Mouse (Mus musculus): ENCODE results near the gene Gm20662.

Gm20662 gene

DNA sequence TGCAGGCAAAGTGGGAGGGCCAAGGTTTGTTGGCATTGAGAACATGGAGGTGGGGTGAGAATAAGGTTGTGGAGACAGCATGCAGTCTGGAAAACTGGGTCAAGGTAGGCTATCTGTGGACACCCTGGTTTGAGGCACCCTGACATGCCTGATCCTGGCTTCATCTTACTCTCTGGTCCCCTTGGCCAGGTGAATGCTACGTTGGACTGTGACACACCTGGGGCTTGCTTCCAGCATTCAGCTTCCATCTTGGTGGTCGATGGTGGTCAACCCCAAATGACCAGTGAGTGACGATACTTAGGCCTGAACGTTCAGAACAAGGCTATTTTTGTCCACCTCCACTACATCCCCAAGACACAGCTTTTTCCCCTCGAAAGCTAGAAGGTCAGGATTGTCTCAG, at the start of gene Gm20662:
Gm20662 (plus strand) TSS at position 301 of the 400 bp plus-strand sequence.
- WGBS = 97% methylated on average over 5 of the region's 5 CpGs

DNA sequence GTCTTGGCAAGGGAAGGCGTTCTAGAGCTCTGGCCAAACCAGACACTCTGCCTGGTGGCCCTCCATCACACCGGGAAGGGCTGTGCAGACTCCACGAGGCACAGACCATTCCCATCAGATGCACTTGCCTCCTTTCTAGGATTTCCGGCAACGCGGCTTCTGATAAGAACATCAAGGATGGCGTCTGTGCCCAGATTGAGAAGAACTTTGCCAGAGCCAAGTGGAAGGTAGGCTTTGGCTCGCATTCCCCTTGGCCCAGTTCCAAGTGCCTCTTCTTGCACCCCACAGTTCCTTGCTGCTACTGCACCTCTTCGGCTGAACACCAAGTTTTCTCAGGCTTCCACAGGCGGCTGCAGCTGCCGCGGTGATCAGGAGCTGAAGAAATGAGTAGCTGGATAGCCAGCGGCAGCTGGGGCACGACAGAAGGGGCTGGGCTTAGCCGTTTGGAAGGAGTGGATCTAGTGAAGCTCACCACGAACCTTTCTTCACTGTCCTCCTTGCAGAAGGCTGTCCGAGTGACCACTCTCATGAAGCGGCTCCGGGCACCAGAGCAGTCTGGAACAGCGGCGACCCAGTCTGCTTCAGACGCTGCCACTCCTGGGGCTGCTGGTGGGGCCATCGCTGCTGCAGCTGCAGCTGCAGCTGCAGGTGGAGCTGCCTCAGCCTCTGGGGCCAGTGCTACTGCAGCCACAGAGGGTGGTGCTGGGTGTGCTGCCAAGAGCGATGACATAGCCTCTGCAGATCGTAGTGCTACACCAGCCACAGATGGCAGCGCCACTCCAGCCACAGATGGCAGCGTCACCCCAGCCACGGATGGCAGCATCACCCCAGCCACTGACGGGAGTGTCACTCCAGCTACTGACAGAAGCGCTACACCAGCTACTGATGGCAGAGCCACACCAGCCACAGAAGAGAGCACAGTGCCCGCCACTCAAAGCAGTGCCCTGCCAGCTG, 48.6 kb upstream of the Gm20662 start:
- WGBS = 66% methylated on average over 31 of the region's 31 CpGs

DNA sequence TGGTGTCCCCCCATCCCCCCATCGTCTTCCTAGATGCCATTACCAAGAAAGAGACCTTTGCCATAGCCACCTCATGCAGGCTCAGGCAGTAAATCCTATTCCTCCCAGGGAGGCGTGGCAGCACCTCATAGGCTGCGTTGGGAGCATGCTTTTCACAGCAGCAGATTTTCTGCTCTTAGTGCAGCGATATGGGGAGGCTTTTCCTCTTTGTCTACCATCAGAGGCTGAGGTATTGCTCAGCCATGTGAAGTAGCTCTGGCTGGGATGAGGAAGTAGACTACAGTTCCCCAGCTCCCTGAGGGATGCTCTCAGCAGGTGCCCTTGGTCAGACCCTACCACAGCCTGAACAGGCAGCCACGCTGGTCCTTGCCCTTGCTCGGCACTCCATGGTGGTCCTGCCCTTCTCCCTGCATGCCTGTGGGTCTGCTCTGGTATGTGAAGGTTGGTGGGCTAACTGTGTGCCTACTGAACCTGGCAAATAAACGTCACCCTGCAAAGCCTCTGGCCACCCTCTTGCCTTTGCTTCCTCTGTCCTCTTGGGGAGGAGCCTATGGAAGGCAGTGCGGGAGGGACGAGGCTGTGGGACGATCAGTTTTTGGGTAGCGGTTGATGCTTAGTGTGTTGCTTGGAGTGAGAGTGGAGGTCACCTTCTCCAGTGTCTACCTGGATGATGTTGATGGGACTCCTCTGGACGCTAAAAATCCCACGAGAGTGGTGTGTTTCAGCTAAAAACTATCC, 46.8 kb upstream of the Gm20662 start:
- 80% methylated on average over 13 of the region's 13 CpGs for WGBS

DNA sequence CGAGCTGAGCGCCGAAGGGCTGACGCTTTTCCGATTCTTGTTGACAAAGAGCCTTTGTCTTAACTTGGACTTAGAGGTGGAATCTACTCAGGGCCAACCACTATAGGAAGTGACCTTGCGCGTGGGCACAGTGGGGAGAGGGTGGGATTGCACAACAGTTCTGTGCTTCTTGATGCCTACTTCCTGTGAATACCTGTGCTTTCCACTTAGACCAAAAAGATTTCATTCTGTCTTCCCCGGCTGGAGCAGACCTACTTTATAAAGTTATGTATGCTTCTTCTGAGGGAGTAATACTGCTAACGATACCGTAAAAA, 46.3 kb upstream of the Gm20662 start, which contains the start of gene Traip:
Traip (plus strand) TSS at position 215 of the 314 bp plus-strand sequence.
- WGBS = 84% methylated on average over 10 of the region's 10 CpGs

DNA sequence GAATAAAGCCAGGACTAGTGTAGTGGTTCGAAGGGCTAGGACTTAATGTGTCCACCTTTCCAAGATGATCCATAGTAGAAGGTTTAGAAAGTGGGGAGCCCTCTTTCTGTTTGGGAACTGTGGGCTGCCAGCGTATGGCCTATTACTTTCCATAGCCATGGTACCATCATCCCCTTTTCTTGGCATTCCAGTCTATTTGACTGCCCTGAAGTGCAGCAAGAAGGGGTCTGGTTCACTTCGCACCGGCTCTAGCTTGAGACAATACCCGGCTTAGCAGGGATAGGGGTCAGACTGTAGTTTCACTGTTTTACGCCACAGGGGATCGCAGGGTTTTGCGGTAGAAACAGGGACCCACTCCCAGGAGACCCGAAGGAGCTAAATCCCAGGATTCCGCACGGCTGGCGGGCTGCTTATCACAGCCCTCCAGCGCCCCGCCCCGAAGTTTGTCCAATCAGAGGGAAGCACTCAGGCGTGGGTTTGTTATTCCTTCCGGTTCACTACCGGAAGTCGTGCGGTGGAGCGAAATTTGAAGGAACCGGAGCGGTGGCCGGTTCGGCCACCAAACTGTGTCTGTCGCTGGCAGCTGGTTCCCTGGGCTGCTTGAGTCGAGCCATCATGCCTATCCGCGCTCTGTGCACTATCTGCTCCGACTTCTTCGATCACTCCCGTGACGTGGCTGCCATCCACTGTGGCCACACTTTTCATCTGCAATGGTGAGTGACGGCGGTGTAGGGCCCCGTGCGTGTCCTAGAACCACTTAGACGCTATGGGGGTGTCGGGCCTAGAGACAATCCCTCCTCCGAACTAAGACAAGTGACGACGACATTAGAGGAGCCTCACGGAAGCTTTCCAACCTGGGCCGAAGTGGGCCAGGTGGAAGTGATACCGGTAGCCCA, 45.4 kb upstream of the Gm20662 start:
- WGBS = 17% methylated on average over 45 of the region's 45 CpGs

DNA sequence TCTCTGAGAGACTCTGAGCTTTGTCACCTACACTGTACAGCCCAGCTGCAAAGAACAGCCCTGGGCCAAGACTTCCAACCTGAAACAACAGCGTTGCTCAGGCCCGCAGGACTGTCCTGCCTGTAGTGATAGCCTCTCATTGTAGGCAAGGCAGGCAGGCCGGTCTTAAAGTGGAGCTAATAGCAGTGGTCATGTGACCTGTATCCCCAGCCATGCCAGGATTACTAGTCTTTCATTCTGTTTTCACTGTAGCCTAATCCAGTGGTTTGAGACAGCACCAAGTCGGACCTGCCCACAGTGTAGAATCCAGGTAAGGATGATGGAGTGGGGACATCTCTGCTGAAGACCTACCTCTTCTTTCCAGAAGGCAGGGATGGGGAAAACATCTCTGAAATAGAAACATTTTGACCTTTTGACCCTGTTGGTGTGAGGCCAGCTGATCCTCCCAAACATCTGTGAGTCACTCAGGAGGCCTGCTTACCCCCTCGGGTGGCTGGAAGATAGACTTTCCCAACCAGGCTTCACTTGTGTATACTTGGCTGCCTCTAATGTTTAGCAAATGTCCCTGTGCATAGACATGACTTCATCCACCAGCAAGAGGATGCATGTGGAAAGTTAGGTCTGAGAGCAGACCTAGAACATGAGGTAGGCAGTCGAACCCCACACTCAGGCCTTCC, 40.4 kb upstream of the Gm20662 start:
- 86% methylated on average over 6 of the region's 6 CpGs for WGBS

DNA sequence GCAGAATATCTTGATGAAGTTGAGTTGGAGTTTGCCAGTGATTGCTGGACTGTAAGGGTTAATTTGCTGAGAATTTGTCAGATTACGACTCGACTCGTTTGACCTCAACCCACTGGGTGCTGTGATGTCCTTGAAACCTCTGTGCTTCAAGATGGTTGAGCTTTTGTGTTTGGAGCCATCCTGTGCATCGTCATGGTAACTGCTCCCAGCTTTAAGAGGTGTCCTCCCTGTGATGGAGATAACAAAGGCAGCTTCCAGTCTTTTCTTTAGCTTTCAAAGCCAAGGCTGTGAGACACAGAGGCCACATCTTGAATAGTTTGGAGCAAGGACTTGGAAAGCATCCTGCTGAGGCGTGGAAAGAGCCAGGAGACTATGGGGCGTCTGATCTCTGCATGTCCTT, 39.0 kb upstream of the Gm20662 start:
- WGBS = 58% methylated on average over 6 of the region's 6 CpGs

DNA sequence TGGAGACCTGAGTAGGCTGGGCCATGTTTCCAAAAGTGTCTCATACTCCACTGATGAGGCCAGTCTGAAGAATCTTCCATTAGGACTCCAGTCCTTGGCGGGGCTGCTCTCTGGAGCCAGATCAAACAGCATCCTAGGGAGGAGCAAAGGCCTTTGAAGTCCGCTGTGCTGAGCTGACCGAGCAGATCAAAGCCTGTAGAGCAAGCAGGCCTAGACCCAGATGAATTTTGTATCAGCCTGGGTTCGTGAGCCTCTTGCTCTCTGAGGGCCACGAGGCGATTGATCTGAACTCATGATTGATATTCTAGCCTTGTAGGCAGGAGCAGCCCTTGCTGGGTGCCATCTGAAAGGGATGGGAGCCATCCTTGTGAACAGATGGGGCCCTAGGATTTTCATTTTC, 36.3 kb upstream of the Gm20662 start:
- 72% methylated on average over 6 of the region's 6 CpGs for WGBS

DNA sequence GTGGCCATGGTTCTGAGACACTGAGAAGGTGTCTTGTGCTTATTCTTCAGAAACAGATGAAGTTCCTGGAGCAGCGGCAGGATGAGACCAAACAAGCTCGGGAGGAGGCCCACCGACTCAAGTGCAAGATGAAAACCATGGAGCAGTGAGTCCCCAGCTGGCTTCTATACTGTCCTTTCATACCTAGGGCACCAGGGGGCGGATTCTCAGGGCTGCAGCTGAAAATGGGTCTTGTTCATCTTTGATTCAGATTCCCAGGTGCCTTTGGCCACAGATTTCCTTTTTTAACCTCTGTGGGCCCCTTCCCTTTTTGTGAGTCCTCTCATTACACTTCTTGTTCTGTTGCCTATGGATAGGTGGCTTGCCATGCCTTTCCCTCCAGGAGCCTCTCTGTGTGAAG, 35.2 kb upstream of the Gm20662 start:
- 73% methylated on average over 4 of the region's 4 CpGs for WGBS

DNA sequence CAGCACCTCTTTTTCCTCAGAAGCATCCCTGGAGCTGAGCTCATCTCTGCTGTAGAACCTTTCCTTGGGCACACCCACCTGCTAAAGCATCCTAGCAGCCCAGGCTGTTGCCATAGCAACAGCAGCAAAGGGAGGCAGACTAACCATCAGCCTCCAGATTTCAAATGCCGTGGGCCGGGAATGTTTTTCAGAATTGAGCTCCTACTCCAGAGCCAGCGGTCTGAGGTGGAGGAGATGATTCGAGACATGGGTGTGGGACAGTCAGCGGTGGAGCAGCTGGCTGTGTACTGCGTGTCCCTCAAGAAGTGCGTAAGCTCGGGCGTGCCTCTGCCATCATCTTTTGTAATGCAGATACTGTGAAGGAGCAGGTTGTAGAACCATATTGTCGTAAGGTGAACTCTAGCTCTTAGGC, 34.8 kb upstream of the Gm20662 start:
- 38% methylated on average over 10 of the region's 10 CpGs for WGBS

DNA sequence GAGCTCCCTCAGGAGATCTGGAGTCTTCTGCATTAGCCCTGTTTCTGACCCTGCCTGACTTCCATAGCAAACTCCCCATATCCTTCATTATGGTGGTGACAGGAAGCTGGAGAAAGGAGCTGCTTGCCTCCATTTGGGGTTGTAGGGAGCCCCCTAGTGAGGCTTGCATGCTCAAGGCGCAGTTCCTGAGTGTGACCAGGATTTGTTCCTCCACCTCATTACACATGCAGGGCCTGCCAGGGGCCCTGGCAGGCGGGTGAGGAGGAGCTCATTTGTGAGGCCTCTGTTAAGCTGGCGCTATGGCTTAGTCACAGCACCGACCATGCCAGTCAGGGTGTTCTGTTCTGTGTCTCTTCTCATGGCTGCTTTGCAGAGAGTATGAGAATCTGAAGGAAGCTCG, 34.3 kb upstream of the Gm20662 start:
- WGBS = 17% methylated on average over 5 of the region's 5 CpGs

DNA sequence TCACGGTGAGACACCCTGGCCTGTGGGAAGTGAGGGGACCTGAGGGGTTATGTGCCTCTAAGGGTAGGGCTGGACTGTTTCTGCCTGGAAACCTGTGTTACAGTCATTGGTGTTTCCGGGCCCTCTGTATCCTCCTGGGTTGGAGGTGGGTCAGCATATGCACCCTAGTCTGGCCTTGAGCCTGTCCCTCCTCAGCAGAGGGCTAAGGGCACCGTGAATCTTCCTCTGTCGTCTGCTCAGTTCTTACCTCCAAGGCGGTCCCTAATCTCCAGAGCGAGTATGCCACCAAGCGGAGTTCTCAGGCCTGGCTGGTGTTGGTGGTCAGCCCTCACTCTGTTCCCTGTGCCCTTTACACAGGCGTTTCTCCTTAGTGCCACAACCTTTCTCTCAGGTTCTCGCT, 33.2 kb upstream of the Gm20662 start:
- 94% methylated on average over 9 of the region's 9 CpGs for WGBS

DNA sequence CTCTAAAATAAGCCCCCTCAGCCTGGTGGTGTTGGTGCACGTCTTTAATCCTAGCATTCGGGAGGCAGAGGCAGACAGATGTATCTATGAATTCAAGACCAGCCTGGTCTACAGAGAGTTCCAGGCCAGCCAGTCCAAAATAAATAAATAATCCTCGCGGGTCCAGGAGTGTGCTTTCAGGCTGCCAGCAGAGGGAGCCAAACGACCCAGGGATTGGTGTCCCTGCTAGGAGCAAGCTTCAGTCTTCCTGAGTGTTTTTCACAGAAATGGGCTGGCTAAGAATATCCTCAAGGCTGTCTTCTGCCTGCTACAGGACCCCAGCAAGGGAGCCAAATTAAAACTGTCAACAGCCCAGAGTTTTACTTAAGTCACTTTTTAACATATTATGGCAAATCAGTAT, 32.4 kb upstream of the Gm20662 start:
- WGBS = 13% methylated on average over 5 of the region's 5 CpGs

DNA sequence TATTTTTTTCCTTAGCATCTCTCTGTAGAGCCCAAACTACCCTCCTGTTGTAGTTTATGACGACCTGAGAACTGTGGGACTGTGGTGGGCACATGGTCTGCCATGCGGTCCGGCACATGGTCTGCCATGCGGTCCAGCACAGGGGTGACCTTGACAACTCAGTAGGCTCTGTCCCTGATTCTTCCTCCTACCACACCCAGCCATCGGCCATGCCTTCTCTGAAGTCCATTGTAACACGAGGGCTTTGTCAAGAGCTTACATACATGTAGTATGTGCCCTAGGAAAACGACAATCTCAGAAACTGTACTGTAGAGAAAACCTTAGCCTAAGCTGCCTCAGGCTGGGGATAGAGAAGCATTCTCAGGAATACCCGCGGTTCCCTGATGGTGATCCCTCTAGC, 31.5 kb upstream of the Gm20662 start:
- 88% methylated on average over 9 of the region's 9 CpGs for WGBS

DNA sequence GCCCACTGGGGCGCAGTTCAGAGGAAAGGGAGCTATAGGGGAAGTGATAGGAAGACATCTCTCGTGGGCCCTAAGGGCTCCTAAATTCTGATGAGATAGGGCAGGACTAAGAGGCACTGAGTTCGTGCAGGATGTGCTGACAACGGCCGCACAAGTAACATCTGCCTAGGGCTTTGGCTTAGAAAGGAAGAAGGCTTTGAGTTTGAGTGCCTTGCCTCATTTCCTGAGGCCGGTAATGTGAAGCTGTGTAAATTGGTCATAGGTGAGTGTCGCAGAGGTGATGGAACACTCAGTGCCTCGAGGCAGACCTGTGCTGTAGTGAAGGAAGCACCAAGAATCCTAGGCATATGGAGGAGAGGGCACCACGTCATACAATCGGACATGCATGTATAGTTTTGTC, 29.5 kb upstream of the Gm20662 start:
- 89% methylated on average over 10 of the region's 10 CpGs for WGBS

DNA sequence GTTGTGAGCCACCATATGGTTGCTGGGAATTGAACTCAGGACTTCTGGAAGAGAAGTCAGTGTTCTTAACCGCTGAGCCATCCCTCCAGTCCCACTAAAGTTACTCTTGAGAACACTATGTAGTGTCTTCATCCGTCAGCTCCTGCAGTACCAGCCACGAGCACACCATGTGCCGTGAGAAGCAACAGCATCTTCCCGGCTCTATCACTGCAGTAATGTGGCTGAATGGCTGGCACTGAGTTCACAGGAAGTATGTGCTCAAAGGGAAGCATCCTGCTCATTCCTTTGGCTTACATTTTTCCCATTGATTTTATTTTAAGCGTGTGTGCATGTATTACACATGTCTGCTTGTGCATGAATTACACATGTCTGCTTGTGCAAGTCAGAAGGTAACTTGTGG, 28.7 kb upstream of the Gm20662 start:
- 63% methylated on average over 6 of the region's 6 CpGs for WGBS

DNA sequence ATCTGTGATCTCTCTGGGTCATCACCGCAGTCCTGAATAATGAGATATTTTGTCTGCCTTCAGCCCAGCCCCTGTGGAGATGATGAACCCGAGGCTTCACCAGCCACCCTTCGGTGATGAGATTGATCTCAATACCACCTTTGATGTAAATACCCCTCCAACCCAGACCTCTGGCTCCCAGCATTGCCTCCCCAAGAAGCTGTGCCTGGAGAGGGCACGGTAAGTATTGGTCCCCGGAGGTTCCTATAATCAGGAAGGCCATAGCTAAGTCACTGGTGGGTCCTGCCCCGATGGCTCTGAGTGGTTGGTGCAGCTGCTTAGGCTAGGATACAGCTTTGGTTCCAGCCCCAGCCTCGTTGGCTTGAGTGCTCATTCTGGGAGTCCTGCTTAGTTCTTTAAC, 27.6 kb upstream of the Gm20662 start:
- 91% methylated on average over 7 of the region's 7 CpGs for WGBS

DNA sequence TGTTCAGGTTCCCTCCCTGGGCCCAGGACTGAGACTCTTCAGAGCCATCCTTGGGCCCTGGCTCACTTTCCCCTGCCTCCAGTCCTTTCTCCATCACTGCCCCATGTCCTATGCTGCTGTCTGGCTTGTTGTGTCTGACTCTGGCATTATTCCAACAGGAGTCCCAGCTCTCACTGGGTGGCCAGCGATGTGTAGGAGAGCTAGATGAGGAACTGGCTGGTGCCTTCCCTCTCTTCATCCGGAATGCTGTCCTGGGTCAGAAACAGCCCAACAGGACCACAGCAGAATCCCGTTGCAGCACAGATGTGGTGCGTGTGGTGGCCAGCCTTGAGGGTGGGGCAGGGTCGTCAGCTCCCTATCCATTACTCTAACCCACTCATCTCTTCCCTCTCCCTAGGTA, 25.8 kb upstream of the Gm20662 start:
- WGBS = 87% methylated on average over 5 of the region's 5 CpGs

DNA sequence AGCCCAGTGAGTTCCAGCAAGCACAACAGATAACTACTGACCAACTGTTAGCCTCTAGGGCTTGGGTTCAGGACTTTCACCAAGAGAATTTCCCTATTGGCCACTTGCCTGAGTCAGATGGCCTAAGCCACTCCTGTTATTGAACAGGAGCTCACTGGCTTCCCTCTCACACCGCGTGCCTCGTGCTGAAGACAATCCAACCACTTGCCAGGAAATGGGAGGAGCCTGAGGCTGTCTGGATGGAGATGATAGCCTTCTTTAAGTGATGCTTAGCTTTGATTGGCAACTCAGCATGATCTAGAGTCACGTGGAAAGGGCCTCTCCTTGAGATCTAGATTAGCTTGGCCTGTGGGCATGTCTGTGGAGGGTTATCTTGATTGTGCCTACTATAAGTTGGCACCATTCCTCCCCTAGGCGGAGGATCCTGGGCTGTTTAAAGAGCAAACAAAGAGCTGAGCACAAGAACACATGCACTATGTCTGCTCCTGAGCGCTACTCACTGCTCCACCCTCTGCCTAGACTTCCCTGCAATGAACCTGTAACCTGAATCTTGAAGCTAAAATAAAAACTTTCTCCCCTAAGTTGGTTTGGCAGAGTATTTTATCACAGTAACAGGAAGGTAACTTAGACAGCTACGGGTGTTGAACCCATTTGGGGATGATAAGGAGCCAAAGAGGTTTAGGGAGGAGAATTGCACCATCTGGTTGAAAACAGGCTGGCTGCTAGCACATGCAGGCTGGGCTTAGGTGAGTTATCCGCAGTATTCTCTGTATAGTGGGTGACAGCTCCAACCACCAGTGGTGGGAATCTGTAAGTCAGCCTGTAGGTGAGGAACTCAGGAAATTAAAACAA, 24.2 kb upstream of the Gm20662 start:
- 73% methylated on average over 8 of the region's 8 CpGs for WGBS

DNA sequence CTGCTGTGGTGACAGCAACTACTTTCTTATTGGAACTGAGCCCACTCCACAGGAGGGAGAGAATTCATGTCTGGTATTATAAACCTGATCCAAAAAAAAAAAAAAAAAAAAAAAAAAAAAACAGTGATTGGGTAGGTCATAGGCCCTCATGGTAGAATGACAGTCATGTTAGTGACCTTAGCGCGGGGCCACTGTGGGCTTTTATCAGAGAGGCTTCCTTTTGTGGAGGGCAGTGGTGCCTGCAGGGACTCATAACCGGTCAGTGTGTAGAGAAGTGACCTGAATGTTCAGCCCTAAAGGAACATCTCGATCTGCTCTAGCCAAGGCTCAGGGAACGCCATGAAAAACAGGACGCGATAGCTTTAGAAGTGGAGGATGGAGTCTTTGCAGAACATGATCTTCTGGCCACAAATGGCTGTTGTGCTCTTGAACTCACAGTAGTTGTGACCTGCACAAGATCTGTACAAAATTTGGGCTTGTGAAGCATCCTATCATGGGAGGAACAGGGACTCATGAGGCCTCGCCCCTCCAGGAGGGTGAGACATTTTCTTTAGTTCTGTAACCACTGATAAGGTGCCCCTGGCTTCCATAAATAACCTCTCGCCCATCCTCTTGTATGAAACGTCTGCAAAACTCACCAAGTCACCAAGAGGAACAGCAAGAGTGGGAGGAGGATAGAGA, 21.5 kb upstream of the Gm20662 start:
- WGBS = 78% methylated on average over 10 of the region's 10 CpGs
